Mouse (Mus musculus): ENCODE results near the gene Tspo.

Tspo gene

DNA sequence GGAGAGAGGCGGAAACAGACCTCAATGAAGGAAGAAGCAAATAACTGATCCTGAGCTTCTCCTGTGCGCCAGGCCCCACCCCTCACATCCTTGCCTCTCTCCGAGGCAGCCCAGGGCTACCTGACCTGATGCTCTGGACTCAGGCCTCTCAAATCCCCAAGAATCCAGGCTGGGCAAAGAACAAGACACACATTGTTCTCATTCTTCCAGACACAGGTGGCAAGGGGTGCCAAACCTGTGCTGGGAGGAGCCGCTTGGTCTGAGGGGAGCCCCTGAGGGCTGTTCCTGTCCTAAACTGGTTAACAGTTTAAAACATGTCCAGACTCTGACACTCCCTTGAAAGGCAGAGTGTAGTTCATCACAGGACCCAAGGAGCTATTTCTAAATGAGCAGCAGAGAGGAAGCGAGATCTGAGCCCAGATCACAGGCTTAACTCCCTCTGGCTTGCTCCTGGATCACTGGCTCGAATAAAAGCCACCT, 21.4 kb downstream of the Tspo start:
- DNase-seq = no peak

DNA sequence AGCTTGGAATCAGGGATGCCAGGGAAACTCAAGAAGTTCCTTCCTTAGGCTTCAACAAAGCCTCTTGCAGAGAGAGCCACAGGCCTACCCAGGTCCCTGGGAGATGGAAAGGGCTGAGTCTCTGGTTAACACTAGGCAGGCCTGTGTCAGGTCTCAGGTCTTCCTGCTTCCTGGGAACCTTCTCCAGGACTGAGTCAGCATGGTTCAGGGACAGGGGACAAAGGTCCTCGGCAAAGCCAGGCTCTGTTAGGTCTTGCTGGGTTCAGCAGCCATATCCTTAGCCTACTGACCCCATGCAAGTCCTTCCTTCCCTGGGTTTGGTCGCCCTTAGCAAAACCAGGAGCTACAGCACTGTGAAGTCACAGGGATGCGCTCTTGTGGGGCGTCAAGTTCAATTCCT, 27.4 kb downstream of the Tspo start:
- DNase-seq = no peak

DNA sequence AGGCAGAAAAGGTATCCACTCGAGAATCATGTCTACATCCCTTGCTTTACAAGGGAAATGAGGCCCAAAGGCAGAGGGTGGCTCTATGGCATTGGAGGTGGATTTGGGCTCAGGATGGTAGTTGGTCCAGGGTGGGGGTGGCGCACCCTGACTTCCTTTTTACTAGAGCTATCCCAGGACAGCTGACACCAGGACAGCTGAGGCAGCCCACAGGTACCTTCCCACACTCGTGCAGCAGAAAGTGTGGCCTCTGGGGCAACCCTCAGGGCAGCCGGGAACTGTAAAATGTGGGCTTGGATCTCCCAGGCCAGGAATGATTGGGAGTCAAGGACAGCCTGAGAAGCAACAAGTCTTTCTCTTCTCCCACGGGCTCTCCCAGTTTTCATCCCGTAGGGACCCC, 28.4 kb downstream of the Tspo start:
- DNase-seq = no peak

DNA sequence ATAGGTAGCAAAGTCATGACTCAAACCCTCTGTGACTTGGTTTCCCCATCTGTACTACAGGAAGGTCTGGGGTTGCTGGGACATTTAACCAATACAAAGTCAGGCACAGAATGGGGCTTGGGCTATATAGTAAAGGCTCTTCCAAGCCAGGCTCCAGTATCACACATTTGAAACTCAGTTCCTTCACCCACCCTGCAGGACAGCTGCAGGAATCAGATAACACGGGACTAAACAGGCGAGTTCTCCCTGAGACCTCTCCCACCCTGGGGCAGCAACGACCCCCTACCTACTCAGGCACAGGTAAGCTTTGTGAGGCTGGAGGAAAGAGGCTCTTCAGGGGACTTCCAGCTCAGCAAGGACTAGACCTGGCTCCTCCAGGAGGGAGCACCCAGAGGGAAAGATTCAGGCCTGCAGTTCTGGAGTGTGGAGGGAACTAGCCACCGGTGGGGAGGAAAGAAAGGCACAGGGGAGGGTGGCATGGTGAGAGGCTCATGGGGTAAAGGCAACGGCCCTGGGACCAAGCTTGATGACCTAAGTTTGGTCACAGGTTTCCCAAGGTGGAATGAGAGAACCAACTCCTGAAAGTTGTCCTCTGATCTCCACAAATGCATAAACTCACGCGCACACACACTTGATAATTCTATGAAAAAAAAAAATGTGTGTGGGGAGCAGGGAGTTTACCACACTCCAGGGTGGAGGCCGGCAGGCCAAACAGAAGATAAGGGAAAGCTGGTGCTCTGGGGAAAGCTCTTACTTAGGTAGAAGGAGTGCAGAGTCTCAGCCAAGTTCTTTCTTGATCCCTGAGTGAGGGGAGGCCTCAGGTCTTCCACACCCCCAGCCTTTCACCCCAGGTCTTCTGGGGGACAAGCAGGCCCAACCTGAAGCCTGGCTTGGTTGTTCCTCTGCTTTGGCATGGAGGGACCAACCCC, 29.1 kb downstream of the Tspo start:
- no peak for DNase-seq

DNA sequence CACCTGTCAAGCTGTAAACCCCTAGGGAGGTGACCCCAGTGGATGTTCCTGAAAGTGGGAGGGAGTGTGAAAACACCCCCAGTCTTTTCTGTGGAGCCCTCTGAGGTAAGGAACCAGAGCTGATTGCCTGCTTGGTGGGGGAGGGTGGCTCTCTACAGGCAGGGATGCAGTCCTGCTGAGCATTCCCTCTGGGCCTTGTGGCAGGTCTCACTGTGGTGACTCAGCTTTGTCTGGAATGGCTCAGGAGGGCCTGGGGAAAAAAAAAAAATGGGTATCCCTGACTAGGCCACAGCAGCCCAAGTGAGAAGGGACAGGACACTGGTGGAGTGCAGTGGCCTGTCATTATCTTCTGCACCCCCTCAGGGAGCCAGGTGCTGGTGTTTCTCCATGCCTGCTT, 29.8 kb downstream of the Tspo start:
- no peak for DNase-seq

DNA sequence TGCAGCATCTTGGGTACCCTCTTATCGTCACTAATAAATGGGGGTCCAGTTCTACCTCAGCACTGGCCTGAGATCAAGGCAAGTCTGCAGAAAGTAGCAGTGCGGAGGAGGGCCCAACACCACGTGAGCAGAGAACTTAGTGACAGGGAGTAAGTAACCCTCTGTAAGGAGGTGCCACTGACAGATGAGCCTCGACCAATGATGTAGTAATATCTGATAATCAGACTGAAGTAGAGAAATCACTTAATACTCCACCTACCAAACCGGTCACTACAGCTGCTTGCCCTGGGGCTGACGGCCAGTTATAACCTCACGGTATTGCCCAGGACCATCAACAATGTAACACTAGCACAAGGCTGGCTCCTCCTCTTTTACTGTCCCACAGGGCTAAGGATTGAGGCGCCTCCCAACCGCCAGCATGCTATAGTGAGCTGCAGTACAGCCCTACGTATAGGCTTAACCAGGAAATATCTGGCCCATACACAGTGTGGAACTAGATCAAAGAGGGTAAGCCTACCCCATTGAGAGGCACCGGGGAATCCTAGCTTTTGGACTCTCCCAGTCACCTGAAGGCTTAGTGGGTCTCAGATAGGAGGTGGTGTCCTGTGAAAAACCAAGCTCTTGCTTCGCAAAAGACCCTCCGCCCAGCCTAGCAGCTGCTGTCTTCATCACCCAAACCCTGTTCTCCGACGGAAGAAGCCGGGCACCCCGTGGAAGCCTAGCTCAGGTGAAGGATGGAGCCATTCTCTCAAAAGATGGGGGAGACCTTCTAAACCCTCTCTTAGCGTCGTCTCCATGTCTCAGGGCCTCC, 30.5 kb downstream of the Tspo start:
- DNase-seq = no peak

DNA sequence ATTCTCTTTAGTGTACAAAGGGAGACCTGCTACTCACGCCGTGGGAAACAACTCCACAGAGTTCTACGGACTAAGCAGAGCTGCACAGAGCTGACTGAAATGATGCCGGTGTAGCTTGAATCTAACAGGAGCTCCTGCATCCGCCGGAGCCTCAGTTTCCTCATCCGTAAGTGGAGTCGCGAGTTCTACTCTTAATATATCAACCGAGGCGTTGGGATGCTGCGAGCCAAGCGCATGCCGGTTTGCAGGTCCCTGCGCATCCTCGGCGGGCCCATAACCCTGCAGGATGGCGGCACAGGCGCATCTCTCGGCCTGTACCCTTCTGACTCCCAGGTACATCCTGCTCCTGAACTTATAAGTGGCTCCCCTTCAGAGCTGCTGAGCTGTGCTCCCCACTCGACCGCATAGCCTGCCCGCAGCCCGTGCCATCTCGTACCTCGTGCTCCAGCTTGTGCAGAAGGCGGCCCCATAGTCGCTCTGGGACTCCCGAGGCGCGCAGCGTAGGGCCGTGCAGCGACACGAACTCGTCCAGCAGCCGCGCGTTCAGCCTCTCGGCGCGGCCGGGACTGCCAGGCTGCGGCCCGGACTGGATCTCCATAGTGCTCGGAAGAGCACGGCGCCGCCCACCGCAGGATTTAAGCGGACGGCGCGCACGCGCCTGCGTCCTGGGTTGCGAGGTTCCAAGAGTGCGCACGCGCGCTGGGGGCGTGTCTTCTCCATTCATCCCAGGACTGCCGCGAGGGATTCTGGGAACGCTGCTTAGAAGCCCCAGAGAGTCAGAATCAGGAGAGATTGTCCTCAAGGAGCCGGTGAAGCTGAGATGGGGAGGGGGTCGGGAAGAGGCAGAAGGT, 31.3 kb downstream of the Tspo start, which contains the start of gene Ttll12:
Gene Ttll12 (minus strand): TSS at position 645 of the 851 bp plus-strand sequence.
- DNase-seq = peak; percentile 93 to 94

DNA sequence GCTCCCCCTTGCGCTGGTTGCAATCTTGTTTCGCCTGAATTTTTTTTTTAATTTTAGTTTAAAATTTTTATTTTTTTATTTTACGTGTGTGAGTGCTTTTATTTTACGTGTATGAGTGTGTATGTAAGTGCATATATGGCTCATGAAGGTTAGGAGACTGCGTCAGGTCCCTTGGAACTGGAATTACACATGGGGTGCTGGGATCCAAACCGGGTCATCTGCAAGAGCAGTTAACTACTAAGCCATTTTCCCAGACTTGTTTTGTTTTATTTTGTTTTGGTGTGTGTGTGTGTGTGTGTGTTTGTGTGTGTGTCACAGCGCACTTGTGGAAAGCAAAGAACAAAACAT, 31.9 kb downstream of the Tspo start:
- no peak for DNase-seq

DNA sequence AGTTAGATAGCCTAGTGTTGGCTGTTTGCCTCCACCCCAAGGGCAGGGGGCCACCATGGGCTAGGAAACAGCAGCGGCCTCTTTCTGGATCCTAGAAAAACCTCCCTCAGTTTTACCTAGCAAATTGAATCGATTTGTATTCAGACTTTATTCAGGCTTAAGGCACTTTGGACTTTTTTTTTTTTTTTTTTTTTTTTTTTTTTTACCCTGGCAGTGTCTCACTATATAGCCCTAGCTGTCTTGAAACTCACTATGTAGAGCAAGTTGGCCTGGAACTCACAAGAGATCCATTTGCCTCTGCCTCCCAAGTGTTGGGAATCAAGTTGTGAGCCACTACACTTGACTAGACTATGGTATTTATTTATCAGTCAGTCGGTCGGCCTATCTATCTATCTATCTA, 33.4 kb downstream of the Tspo start:
- no peak for DNase-seq

DNA sequence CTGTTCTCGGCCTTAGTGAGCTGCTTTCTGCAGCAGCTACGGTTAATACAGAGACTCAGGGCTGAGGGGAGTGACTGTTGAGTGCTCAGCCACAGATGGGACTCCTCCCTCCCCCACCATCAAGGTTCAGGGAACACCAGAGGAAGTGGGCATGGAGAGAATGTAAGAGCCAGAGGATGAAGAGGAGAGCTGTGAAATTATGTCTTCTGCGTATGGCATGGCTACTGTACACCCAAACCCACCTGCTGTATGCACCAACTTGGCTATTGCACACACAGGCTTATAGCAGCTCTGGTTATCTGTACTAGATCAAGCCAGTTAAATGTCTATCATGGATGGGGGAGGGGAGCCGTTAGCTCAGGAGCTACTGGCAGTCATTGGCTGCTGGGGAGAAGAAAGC, 37.8 kb downstream of the Tspo start:
- no peak for DNase-seq

DNA sequence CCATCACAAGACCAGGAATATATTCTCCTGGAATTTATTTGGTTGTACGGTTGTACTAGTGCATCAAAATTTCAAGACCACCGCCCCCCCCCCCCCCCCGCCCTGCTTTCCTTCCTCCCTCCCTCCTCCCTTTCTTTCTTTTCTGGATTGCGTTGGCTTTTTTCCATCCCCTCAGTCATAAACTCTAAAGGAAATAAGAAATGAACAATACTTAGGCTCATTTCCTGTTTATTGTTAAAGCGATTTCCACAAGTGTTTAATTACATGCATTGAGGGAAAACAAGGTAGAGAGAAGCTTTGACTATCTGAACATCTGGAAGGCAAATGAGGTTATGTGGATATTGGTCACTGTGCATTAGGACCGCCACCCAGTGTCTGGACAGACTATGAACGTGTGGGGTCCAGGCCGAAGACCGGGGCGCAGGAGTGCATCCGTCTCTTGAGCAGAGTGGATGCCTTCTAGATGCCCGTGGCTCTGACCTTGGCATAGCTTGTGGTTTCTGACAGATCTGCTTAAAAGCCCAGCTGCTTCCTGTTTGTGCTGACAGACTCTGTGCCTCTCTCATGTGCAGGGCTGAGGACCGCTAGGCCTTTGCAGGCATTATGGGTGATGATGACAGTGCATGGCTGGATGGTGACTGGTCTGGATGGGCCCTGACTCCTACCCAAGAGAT, 39.1 kb downstream of the Tspo start:
- DNase-seq = peak; percentile 36 to 40

DNA sequence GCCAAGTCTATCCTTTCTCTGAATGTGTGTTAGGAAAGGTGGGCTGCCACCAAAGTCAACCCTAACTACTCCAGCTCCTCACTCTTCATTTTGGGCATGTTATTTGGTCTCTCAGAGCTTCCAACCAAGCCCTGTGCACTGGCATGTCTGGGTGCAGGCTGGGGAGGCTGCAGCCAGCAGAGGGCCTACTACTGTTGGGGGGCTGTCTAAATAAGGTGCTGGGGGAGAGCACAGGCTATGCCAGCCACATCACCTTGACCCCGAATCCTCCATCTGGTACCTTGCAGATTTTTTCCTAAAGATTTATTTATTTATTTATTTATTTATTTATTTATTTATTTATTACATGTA, 39.6 kb downstream of the Tspo start:
- DNase-seq = no peak

DNA sequence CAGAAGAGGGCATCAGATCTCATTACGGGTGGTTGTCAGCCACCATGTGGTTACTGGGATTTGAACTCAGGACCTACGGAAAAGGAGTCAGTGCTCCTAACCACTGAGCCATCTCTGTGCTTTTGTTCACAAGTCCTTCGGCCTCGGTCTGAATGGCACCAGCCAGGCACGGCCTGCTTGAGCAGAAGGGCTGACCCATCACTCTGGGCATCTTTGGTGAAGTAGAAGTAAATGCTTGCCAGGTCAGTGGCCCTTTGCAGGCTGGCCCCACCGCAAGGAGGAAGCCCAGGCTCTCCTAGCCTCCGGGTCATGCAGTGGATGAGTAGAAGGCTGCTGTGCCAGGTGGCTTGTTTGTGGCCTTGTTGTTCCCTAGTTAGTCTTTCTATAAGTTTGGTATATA, 40.0 kb downstream of the Tspo start:
- DNase-seq = no peak

DNA sequence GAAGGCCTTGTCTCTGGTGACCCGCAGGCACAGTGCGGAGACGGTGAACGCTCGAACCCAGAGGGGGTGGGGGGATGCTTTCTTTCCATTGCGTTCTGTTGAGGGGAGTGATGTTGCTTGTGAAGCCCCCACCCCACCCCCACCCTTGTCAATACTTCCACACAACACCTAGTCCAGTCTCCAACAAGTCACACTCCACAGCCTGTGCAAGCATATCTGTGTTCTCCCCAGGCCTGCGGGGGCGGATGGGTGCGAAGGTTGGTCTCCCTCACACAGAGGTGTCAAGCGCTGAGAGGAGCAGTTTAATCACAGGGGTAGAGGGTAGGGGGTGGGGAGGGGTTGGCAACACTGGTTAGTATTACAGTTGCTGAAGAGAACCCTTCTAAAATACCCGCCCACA, 42.8 kb downstream of the Tspo start:
- DNase-seq = no peak

DNA sequence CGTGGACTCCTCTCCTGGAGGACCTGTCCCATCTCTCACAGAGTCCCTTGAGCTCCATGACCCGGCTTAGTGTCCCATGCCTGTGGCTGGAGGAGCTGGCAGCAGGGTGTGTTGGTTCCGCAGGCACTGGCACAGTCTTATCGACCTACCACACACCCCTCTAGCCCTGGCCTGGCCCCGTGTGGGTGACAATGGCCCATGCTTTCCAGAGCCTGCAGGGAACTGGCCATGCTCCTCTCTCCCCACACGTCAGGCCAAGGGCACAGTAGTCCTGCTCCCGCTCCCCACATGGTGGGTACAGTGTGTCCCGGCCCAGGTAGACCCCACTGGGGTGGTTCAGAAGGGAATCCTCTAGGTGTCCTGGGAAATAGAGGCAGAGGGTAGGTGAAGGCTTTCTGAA, 43.3 kb downstream of the Tspo start:
- DNase-seq = no peak

DNA sequence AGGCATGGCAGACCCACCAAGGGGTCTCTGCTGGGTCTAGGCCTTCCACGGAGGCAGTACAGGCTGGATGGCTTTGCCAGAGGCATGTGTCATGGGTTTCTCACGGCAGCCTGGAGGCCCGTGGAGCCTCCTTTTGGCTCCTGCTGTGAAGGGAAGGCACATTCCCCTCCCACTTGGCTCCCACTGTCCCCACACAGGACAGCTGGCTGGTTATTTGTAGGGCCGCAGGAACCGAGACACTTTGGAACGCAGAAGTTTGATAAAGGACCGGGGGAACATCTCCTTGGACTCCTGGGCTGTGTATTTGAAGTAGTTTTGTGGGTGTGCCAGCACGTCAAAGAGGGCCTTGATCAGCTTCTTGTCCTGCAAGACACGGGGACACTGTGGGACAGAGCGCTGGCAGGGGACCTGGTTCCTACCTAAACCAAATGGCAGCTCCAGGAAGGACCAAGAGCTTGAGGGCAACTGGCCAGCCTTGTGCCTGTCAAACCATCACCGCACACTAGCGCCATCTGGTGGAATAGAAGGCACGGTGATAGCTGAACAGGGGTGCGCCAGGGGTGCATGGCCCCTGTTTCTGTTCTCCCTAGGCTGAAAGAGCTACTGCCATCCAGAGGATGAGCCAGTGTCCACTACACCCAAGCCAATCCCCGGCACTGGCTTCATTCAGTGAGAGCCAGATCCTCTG, 43.9 kb downstream of the Tspo start:
- DNase-seq = peak; percentile 65 to 76

DNA sequence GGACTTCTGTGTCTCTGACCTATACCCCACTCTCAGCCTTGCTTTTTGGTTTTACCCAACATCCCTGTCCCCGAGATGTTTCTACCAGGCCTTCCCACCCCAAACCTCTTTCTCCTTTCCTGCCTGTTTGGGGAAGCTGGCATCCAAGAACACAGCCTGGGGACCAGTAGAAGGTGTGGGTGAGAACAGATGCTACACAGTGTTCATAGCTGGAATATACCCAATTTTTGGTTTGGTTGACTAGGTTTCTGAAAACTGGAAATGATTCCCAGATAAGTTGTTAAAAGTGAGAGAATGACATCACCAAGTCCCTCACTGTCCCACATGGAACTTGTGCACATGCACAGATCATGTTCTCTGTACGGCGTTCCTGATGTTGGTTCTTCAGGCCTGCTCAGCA, 51.9 kb downstream of the Tspo start:
- DNase-seq = no peak

All from lung, adult 18-20 months (tissue).